Mouse (Mus musculus): Measurements from ENCODE around the gene Cfap300. TPM values are rescaled to one million over a fixed set of nuclear protein-coding genes. Genes with fewer than 3 reads are reported as not detected.

The Cfap300 gene
- 1.9 and 2.1 TPM in 2 replicates for polyA plus RNA-seq (2012; ENCODE audit: insufficient read depth, insufficient read length, missing spikeins)

GRCm38 (mm10) chr9:8042338-8043043 is at the start of gene Cfap300:
Cfap300 (minus strand) TSS chr9:8042823.
- peak within 1 kb of the TSS; percentile 71 for H3K4me3 ChIP-seq (ENCODE audit: insufficient read depth, low read depth, low read length)

DNA sequence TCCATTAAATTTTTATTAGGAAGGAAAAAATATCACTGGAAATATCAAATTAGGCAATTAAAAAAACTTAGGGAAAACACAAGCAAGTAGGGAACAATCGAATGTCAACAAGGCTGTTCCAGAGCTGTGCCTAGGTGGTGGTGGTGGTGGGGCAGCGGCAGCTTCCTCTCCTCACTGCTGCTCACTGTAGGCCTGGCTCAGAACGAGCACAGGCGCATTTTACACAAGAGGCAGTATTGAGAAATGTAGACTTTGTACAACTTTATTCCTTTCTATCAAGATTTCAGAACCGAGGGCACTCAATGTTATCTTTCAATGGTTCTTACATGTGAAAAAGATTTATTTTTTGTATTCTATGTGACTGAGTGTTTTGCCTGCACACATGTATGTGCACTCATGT is 36.3 kb upstream of the Cfap300 start:
- Histone ChIP-seq H3K27ac (replicated peaks; ENCODE audit: low read depth, low read length) (no peak overlapping the region), H3K4me1 (ENCODE audit: control insufficient read depth, insufficient read depth, insufficient read length, low read length) (no peaks in the 10 kb centered on the region), H3K4me3 (ENCODE audit: insufficient read depth, low read depth, low read length) (no peak overlapping the region)

More at GRCm38 (mm10) chr9:8042338-8043043, at the start of gene Cfap300:
- H3K4me1 ChIP-seq (ENCODE audit: control insufficient read depth, insufficient read depth, insufficient read length, low read length), result no peaks in the 10 kb centered on the region
- peak within 1 kb of the TSS; percentile 49 for H3K27ac ChIP-seq (replicated peaks; ENCODE audit: low read depth, low read length)

DNA sequence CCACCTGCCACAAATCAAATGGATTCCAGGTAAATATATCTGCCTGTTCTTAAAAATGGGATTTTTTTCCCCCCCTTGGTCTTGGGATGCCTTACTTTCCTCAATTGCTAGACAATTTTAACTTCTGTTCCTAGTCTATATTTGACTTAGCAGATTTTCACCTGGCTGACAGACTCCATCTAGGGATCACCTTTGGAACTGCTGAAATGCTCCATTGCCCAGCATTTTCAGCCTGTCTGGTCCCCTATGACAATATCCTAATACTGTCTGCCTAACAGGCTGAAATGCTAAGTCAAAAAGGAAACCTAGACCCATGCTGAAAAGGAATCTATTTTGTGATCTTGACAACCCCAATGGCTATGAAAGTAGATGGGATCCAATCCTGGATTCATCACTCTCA is 31.7 kb upstream of the Cfap300 start:
- Histone ChIP-seq H3K4me3 (ENCODE audit: insufficient read depth, low read depth, low read length) (no peak overlapping the region), H3K27ac (replicated peaks; ENCODE audit: low read depth, low read length) (no peak overlapping the region), H3K4me1 (ENCODE audit: control insufficient read depth, insufficient read depth, insufficient read length, low read length) (no peaks in the 10 kb centered on the region)

DNA sequence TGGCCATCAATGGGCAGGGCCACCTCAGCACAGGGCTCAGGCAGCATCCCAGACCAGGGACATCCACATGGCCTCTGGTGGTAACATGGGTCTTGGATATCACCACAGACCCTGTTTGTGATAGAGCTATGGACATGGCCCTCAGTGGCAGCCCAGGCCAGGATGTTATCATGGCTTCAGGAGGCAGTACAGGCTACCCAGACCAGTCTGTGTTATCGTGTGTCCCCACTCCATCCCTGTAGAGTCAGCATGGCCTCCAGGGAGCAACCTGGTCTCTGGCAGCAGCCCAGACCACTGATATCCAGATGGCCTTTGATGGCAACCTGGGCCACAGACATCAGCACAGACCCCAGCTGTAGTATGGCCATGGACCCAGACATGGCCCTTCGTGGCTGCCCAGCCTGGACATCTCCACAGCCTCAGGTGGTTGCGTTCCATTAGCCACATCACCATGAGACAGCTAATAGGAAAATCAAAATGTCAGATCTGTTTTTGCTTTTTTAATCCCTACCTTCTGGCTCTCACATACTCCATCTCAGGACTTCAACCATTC is 30.7 kb upstream of the Cfap300 start:
- no peak overlapping the region for H3K4me3 ChIP-seq (ENCODE audit: insufficient read depth, low read depth, low read length)
- no peak overlapping the region for H3K27ac ChIP-seq (replicated peaks; ENCODE audit: low read depth, low read length)
- H3K4me1 ChIP-seq (ENCODE audit: control insufficient read depth, insufficient read depth, insufficient read length, low read length), result no peaks in the 10 kb centered on the region

GRCm38 (mm10) chr9:8059636-8060035 is 17.0 kb upstream of the Cfap300 start:
- Histone ChIP-seq H3K4me3 (ENCODE audit: insufficient read depth, low read depth, low read length) (no peak overlapping the region), H3K4me1 (ENCODE audit: control insufficient read depth, insufficient read depth, insufficient read length, low read length) (no peaks in the 10 kb centered on the region), H3K27ac (replicated peaks; ENCODE audit: low read depth, low read length) (no peak overlapping the region)

GRCm38 (mm10) chr9:8054831-8055230 is 12.2 kb upstream of the Cfap300 start:
- Histone ChIP-seq H3K4me1 (ENCODE audit: control insufficient read depth, insufficient read depth, insufficient read length, low read length) (no peaks in the 10 kb centered on the region), H3K27ac (replicated peaks; ENCODE audit: low read depth, low read length) (no peak overlapping the region), H3K4me3 (ENCODE audit: insufficient read depth, low read depth, low read length) (no peak overlapping the region)

- Histone ChIP-seq H3K4me1 (ENCODE audit: control insufficient read depth, insufficient read depth, insufficient read length, low read length) (no peaks in the 10 kb centered on the region), H3K27ac (replicated peaks; ENCODE audit: low read depth, low read length) (peak overlapping the region; percentile 49), H3K4me3 (ENCODE audit: insufficient read depth, low read depth, low read length) (peak overlapping the region; percentile 71)
These were observed 393 bp upstream of the Cfap300 start for GRCm38 (mm10) chr9:8043044-8043387.

- Histone ChIP-seq H3K4me1 (ENCODE audit: control insufficient read depth, insufficient read depth, insufficient read length, low read length) (peaks cover 2% of the 10 kb centered on the region; the same call in 1 of the 2 replicates), H3K4me3 (ENCODE audit: insufficient read depth, low read depth, low read length) (no peak overlapping the region), H3K27ac (replicated peaks; ENCODE audit: low read depth, low read length) (no peak overlapping the region)
These were observed 7.1 kb downstream of the Cfap300 start for GRCm38 (mm10) chr9:8035546-8035945.

- no peak overlapping the region for H3K27ac ChIP-seq (replicated peaks; ENCODE audit: low read depth, low read length)
- H3K4me1 ChIP-seq (ENCODE audit: control insufficient read depth, insufficient read depth, insufficient read length, low read length), result peaks cover 2% of the 10 kb centered on the region; the same call in 1 of the 2 replicates
- H3K4me3 ChIP-seq (ENCODE audit: insufficient read depth, low read depth, low read length), result no peak overlapping the region
These were observed 7.5 kb downstream of the Cfap300 start for GRCm38 (mm10) chr9:8035091-8035490.

DNA sequence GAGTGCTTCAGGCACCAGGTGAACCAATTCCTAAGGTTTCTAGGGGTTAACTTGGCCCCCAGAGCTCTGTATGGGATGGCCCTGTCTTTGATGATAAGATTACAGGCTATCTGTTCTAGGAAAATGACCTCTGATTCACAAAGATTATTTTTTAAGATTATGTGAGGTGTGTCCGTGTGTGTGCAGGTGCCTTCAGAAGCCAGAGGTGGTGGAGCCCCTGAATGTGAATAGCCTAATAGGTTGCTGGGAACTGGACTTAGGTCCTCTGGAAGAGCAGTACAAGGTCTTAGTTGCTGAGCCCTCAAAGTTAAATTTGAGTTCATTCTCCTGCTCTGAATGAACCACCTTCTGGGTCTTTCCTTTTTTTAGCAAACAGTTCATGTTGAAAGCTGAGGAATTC is 8.5 kb downstream of the Cfap300 start:
- Histone ChIP-seq H3K27ac (replicated peaks; ENCODE audit: low read depth, low read length) (no peak overlapping the region), H3K4me3 (ENCODE audit: insufficient read depth, low read depth, low read length) (no peak overlapping the region), H3K4me1 (ENCODE audit: control insufficient read depth, insufficient read depth, insufficient read length, low read length) (peaks cover 2% of the 10 kb centered on the region; the same call in 1 of the 2 replicates)

- H3K4me1 ChIP-seq (ENCODE audit: control insufficient read depth, insufficient read depth, insufficient read length, low read length), result peaks cover 2% of the 10 kb centered on the region; the same call in 1 of the 2 replicates
- H3K4me3 ChIP-seq (ENCODE audit: insufficient read depth, low read depth, low read length), result no peak overlapping the region
- H3K27ac ChIP-seq (replicated peaks; ENCODE audit: low read depth, low read length), result no peak overlapping the region
These were observed 9.8 kb downstream of the Cfap300 start for GRCm38 (mm10) chr9:8032847-8033246.

- H3K4me1 ChIP-seq (ENCODE audit: control insufficient read depth, insufficient read depth, insufficient read length, low read length), result no peaks in the 10 kb centered on the region
These were observed 24.0 kb downstream of the Cfap300 start for GRCm38 (mm10) chr9:8018609-8019008.

GRCm38 (mm10) chr9:8017253-8017913 is 25.2 kb downstream of the Cfap300 start:
- H3K27ac ChIP-seq (replicated peaks; ENCODE audit: low read depth, low read length), result no peak overlapping the region
- no peaks in the 10 kb centered on the region for H3K4me1 ChIP-seq (ENCODE audit: control insufficient read depth, insufficient read depth, insufficient read length, low read length)
- H3K4me3 ChIP-seq (ENCODE audit: insufficient read depth, low read depth, low read length), result no peak overlapping the region

More at GRCm38 (mm10) chr9:8018609-8019008, 24.0 kb downstream of the Cfap300 start:
- H3K27ac ChIP-seq (replicated peaks; ENCODE audit: low read depth, low read length), result no peak overlapping the region
- no peak overlapping the region for H3K4me3 ChIP-seq (ENCODE audit: insufficient read depth, low read depth, low read length)

- peak within 1 kb of the TSS; percentile 89 for H3K4me3 ChIP-seq (ENCODE audit: insufficient read depth, low read depth, low read length)
- H3K27ac ChIP-seq (replicated peaks; ENCODE audit: low read depth, low read length), result peak within 1 kb of the TSS; percentile 76
- no peaks in the 10 kb centered on the region for H3K4me1 ChIP-seq (ENCODE audit: control insufficient read depth, insufficient read depth, insufficient read length, low read length)
These were observed 38.1 kb downstream of the Cfap300 start, which contains the start of gene Yap1 for GRCm38 (mm10) chr9:8004370-8004991. Yap1 (minus strand) TSS chr9:8004596.
